Mouse (Mus musculus) megakaryocyte progenitor cell, adult 5-6 weeks (primary cell): Measurements from ENCODE around the gene Gm21905. TPM values are rescaled to one million over a fixed set of nuclear protein-coding genes. Genes with fewer than 3 reads are reported as not detected.

Experiments
- total RNA-seq, 2 experiments: library from RNA; stranded (forward) in 1 of 2; stranded (reverse) in 1 of 2; fragments of 157-497, 149-512 nt in 1 of 2; fragments of 200-1000 nt in 1 of 2; gene quantifications; 2 replicates each; pipeline versions ENCODE4 v1.2.3 to v1.2.4; 2015 to 2017

Gene Gm21905
- total RNA-seq, 2 experiments from 2014 or later: not detected

Other genes starting within 250 kb of the Gm21905 start
- gene Atp8a1, start 99.0 kb downstream of the Gm21905 start, total RNA-seq (2015): 47.8 and 66.9 TPM in 2 replicates
- gene Atp8a1, start 99.0 kb downstream of the Gm21905 start, total RNA-seq (2017): 32.0 and 37.8 TPM in 2 replicates
- gene Gm5108, start 4.8 kb downstream of the Gm21905 start, total RNA-seq (2015): not detected in 2 replicates
- not detected in 2 replicates for gene Gm5108, start 4.8 kb downstream of the Gm21905 start, total RNA-seq (2017)
- gene Grxcr1, start 85.4 kb upstream of the Gm21905 start, total RNA-seq (2015): not detected in 2 replicates
- gene Grxcr1, start 85.4 kb upstream of the Gm21905 start, total RNA-seq (2017): not detected in 2 replicates